Mouse (Mus musculus): ENCODE measurements around the gene Ror2. TPM values are rescaled to one million over a fixed set of nuclear protein-coding genes. Genes with fewer than 3 reads are reported as not detected.

The Ror2 gene
- total and polyA plus RNA-seq, 2 experiments: 0.06 TPM; not detected in 1

DNA sequence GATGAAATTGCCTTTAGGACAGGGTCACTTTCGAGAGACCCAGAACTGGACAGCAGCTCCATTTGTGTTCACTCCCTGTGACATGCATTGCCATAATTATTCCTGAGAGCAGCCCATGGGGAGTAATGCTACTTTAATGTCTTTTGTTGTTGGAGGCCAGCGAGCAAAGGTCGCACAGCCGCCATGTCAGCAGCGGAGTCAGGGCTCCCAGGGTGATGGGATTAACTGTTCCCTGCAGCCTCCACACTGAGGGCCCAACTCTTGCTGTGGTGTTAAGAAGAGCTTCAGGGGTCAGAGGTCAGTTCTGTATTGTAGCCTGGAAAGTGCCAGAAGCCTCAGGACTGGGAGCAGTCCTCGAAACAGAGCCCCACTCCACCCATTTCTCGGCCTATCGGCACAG, 217.5 kb downstream of the Ror2 start:
- H3K4me1 ChIP-seq (ENCODE audit: control insufficient read depth, insufficient read depth, low read length): peaks cover 13% of the 10 kb centered on the region
- H3K36me3 ChIP-seq (ENCODE audit: control insufficient read depth, insufficient read depth, low read length): no peaks in the 10 kb centered on the region
- peak; percentile 38 for DNase-seq (ENCODE audit: extremely low read depth, low read depth, low spot score)
- no peak for TF ChIP-seq POLR2A (IDR thresholded peaks at IDR 0.05; ENCODE audit: extremely low read depth, insufficient read depth, low read length)
- TF ChIP-seq CTCF (IDR thresholded peaks at IDR 0.05; ENCODE audit: low read depth, low read length): no peak
- no peak overlapping the region for H3K4me3 ChIP-seq (ENCODE audit: insufficient read depth, low read depth, low read length)
- H3K27ac ChIP-seq (replicated peaks; ENCODE audit: insufficient read depth, low read depth, low read length): peak overlapping the region; percentile 43
- WGBS: 73% methylated on average over 8 of the region's 8 CpGs
- no peak overlapping the region for H3K9ac ChIP-seq (ENCODE audit: low read depth, low read length)
- no peaks in the 10 kb centered on the region for H3K79me2 ChIP-seq (ENCODE audit: control insufficient read depth, insufficient read depth, low read length)
- no peaks in the 10 kb centered on the region for H3K27me3 ChIP-seq (ENCODE audit: control insufficient read depth, insufficient read depth, low read length)

DNA sequence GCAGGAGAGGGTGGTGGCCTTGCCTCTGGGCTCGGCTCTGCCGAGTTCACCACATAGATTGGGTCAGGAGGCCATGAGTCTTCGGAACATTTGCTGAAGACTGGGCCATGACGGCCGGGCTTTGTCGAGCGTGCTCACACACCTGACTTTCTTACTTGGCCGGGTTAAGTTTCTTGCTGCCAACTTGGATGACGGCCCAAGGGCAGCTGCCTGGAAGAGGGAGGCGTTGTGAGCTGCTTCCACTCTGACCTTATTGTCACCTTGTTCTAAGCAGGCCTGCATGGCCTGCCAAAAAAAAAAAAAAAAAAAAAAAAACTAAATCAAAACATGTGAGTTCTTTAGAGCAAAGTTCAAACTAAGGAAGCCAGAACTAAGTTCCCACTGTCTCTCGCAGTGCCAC, 218.0 kb downstream of the Ror2 start:
- Histone ChIP-seq H3K27ac (replicated peaks; ENCODE audit: insufficient read depth, low read depth, low read length) (no peak overlapping the region), H3K36me3 (ENCODE audit: control insufficient read depth, insufficient read depth, low read length) (no peaks in the 10 kb centered on the region), H3K4me3 (ENCODE audit: insufficient read depth, low read depth, low read length) (no peak overlapping the region), H3K9ac (ENCODE audit: low read depth, low read length) (no peak overlapping the region), H3K4me1 (ENCODE audit: control insufficient read depth, insufficient read depth, low read length) (peaks cover 13% of the 10 kb centered on the region), H3K79me2 (ENCODE audit: control insufficient read depth, insufficient read depth, low read length) (no peaks in the 10 kb centered on the region), H3K27me3 (ENCODE audit: control insufficient read depth, insufficient read depth, low read length) (no peaks in the 10 kb centered on the region)
- TF ChIP-seq POLR2A (IDR thresholded peaks at IDR 0.05; ENCODE audit: extremely low read depth, insufficient read depth, low read length) (no peak), CTCF (IDR thresholded peaks at IDR 0.05; ENCODE audit: low read depth, low read length) (no peak)
- peak; percentile 98 for DNase-seq (ENCODE audit: extremely low read depth, low read depth, low spot score)
- 17% methylated on average over 11 of the region's 11 CpGs for WGBS

DNA sequence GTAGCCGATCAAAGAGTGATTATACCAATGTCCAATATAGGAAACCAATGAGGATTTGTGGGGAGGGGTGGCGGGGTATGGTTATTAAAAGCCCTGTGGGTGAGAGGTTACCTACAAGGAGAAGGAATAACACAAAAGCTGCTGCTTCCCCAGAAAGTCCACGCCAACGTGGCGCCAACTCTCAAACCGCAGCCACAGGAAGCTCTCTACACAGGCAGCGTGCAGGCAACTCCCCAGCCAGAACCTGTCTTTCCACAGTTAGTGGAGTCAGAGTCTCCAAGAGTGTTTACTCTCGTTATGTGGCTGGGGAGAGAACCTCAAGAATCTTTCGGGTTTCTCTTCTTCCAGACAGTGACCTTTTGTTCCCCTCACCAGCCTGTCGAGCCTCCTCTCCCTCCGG, 220.8 kb downstream of the Ror2 start:
- Histone ChIP-seq H3K4me3 (ENCODE audit: insufficient read depth, low read depth, low read length) (no peak overlapping the region), H3K27ac (replicated peaks; ENCODE audit: insufficient read depth, low read depth, low read length) (no peak overlapping the region), H3K27me3 (ENCODE audit: control insufficient read depth, insufficient read depth, low read length) (no peaks in the 10 kb centered on the region), H3K9ac (ENCODE audit: low read depth, low read length) (no peak overlapping the region), H3K79me2 (ENCODE audit: control insufficient read depth, insufficient read depth, low read length) (no peaks in the 10 kb centered on the region), H3K4me1 (ENCODE audit: control insufficient read depth, insufficient read depth, low read length) (peaks cover 15% of the 10 kb centered on the region), H3K36me3 (ENCODE audit: control insufficient read depth, insufficient read depth, low read length) (no peaks in the 10 kb centered on the region)
- TF ChIP-seq CTCF (IDR thresholded peaks at IDR 0.05; ENCODE audit: low read depth, low read length) (no peak), POLR2A (IDR thresholded peaks at IDR 0.05; ENCODE audit: extremely low read depth, insufficient read depth, low read length) (no peak)
- DNase-seq (ENCODE audit: extremely low read depth, low read depth, low spot score): no peak
- WGBS: 92% methylated on average over 11 of the region's 11 CpGs

DNA sequence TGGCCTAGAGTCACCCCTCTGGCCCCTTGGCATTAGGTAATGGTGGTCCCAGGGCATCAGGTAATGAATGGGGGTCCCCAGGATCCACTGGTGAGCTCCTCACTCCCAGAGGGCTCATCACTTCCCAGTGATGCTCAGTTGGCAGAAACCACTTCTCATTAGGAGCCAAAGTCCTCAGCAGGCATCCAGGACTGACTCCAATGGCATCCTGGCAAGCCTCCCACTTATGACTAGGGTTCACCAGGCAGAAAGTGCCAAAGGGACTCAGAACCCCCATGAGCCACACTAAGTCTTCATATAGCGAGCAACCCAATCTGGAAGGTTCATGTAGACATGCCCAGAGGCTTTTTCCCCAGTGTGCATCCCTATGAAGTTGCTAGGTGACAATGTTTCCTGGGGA, 221.2 kb downstream of the Ror2 start:
- no peak for TF ChIP-seq POLR2A (IDR thresholded peaks at IDR 0.05; ENCODE audit: extremely low read depth, insufficient read depth, low read length)
- TF ChIP-seq CTCF (IDR thresholded peaks at IDR 0.05; ENCODE audit: low read depth, low read length): no peak
- Histone ChIP-seq H3K79me2 (ENCODE audit: control insufficient read depth, insufficient read depth, low read length) (no peaks in the 10 kb centered on the region), H3K4me1 (ENCODE audit: control insufficient read depth, insufficient read depth, low read length) (peaks cover 15% of the 10 kb centered on the region), H3K27me3 (ENCODE audit: control insufficient read depth, insufficient read depth, low read length) (no peaks in the 10 kb centered on the region), H3K4me3 (ENCODE audit: insufficient read depth, low read depth, low read length) (no peak overlapping the region), H3K36me3 (ENCODE audit: control insufficient read depth, insufficient read depth, low read length) (no peaks in the 10 kb centered on the region), H3K9ac (ENCODE audit: low read depth, low read length) (no peak overlapping the region), H3K27ac (replicated peaks; ENCODE audit: insufficient read depth, low read depth, low read length) (no peak overlapping the region)
- WGBS: 89% methylated on average over 1 of the region's 1 CpGs
- peak; percentile 53 for DNase-seq (ENCODE audit: extremely low read depth, low read depth, low spot score)

Other genes starting within 250 kb of the Ror2 start
- 20.4 and 21.1 TPM in 2 replicates for gene Sptlc1, start 91.3 kb upstream of the Ror2 start, total RNA-seq (2014; rRNA removed)
- 12.3 and 12.6 TPM in 2 replicates for gene Sptlc1, start 91.3 kb upstream of the Ror2 start, polyA plus RNA-seq (2012; rRNA removed)
- 0.07 TPM in 1 of 2 replicates, not detected in the other for gene Msx2, start 186.9 kb upstream of the Ror2 start, total RNA-seq (2014; rRNA removed)
- gene Msx2, start 186.9 kb upstream of the Ror2 start, polyA plus RNA-seq (2012; rRNA removed): not detected in 2 replicates

Measured in liver, adult 2 months (tissue).